Mouse (Mus musculus) kidney, adult 2 months (tissue): ENCODE measurements at regions not wholly inside any gene's neighbourhood (a gene's known extent, or its start where the extent isn't known, plus 50 kb on each side); places are given as distances from the start of the nearest gene placed in this dataset.
A peak's percentile ranks its signal among the peaks of the same experiment; 100 is the strongest.

Source experiments
- CTCF ChIP-seq: fragments of 200-500 bp; conservative IDR thresholded peaks from 2 replicates; pipeline ENCODE4 v1.5.1; 2011; ENCODE audit warnings: low read depth, mild to moderate bottlenecking, control low read depth, low read length, moderate library complexity, mixed read lengths; ENCODE audit not compliant: insufficient read depth, insufficient read length
- POLR2A ChIP-seq: fragments of 200-500 bp; IDR thresholded peaks from one replicate; pipeline ENCODE4 v1.6.1; 2011; ENCODE audit warnings: low read depth, low read length, control low read depth

GRCm38 (mm10) chr14:90432874-90433543 lies 1961.8 kb upstream of the Pcdh20 start:
- no peak for TF ChIP-seq POLR2A
- TF ChIP-seq CTCF: 0 out of 2 replicates have a peak, but pooled peaks have one; percentile 20
